Mouse (Mus musculus) liver, embryonic 14.5 days (tissue): ENCODE measurements at regions not wholly inside any gene's neighbourhood (a gene's known extent, or its start where the extent isn't known, plus 50 kb on each side); places are given as distances from the start of the nearest gene placed in this dataset.
A peak's percentile ranks its signal among the peaks of the same experiment; 100 is the strongest.

Experiments used
- ATAC-seq: fragments of 200-750 bp; cut with Nextera tagmentation; 2 replicates; pipeline ENCODE4 v1.8.0; 2017; ENCODE audit warnings: moderate number of reproducible peaks, mild to moderate bottlenecking, moderate library complexity; ENCODE audit not compliant: insufficient read depth
- DNase-seq, 3 experiments: peaks; one replicate each; pipeline ENCODE4 v3.0.0-alpha.2; 2012 to 2013; ENCODE audit warnings: low read depth in 3 of 3, low spot score in 3 of 3
- H3K27ac ChIP-seq: fragments of 300-500 bp; sonication (generic); 2 replicates; pipeline ENCODE4 v1.5.1; 2014; ENCODE audit warnings: moderate library complexity, mild to moderate bottlenecking, control low read depth, inconsistent platforms
- H3K27me3 ChIP-seq: fragments of 300-500 bp; sonication (generic); 2 replicates; pipeline ENCODE4 v1.6.1; 2014; ENCODE audit warnings: mild to moderate bottlenecking, low read length, moderate library complexity; ENCODE audit not compliant: control insufficient read depth, insufficient read depth
- H3K36me3 ChIP-seq: fragments of 300-500 bp; sonication (generic); replicated peaks from 2 replicates; pipeline ENCODE4 v1.6.1; 2014; ENCODE audit warnings: low read depth; ENCODE audit not compliant: control insufficient read depth, insufficient read depth
- H3K4me1 ChIP-seq, 2 experiments: fragments of 200-500 bp in 1 of 2; fragments of 300-500 bp in 1 of 2; sonication (generic) in 1 of 2; replicated peaks; 2 replicates each; pipeline ENCODE4 v1.6.1; 2012 to 2014; ENCODE audit warnings: antibody characterized with exemption in 1 of 2, inconsistent platforms in 1 of 2, low read length in 1 of 2; ENCODE audit not compliant: control insufficient read depth in 2 of 2, insufficient read depth in 2 of 2
- H3K4me2 ChIP-seq: fragments of 300-500 bp; sonication (generic); 2 replicates; pipeline ENCODE4 v1.6.1; 2014; ENCODE audit warnings: low read depth, mild to moderate bottlenecking, control low read depth, moderate library complexity
- H3K4me3 ChIP-seq, 2 experiments: fragments of 200-500 bp in 1 of 2; fragments of 300-500 bp in 1 of 2; sonication (generic) in 1 of 2; 2 replicates each; pipeline ENCODE4 v1.5.1; 2012 to 2014; ENCODE audit warnings: low read depth in 2 of 2, low read length in 2 of 2, mild to moderate bottlenecking in 2 of 2, control low read depth in 1 of 2, inconsistent platforms in 1 of 2, moderate library complexity in 1 of 2; ENCODE audit not compliant: insufficient read depth in 1 of 2
- H3K9ac ChIP-seq: fragments of 300-500 bp; sonication (generic); replicated peaks from 2 replicates; pipeline ENCODE4 v1.6.1; 2014; ENCODE audit warnings: mild to moderate bottlenecking, control low read depth, moderate library complexity
- H3K9me3 ChIP-seq: fragments of 300-500 bp; sonication (generic); 2 replicates; pipeline ENCODE4 v1.6.1; 2016; ENCODE audit warnings: low read length, mixed read lengths; ENCODE audit not compliant: control insufficient read depth
- CTCF ChIP-seq: IDR thresholded peaks from 2 replicates; pipeline ENCODE4 v1.5.1; 2016; ENCODE audit warnings: antibody characterized with exemption, low read depth, control low read depth
- EP300 ChIP-seq: IDR thresholded peaks from 2 replicates; pipeline ENCODE4 v1.6.1; 2016; ENCODE audit warnings: antibody characterized with exemption, low read depth
- WGBS: fragments of 180-500 bp; shearing (Covaris S2); extraction: QIAGEN DNeasy Blood & Tissue Kit; methylation state at CpG from one replicate; pipeline ENCODE4 v1.1.7; 2014; ENCODE audit not compliant: insufficient replicate concordance; 5-methylcytosine and 5-hydroxymethylcytosine counted together

- ATAC-seq, result peak; percentile 64
- H3K9me3 ChIP-seq, result no peaks in the 10 kb centered on the region
These were observed 225.9 kb upstream of the Ttc29 start for GRCm38 (mm10) chr8:77987237-77987636.

DNA sequence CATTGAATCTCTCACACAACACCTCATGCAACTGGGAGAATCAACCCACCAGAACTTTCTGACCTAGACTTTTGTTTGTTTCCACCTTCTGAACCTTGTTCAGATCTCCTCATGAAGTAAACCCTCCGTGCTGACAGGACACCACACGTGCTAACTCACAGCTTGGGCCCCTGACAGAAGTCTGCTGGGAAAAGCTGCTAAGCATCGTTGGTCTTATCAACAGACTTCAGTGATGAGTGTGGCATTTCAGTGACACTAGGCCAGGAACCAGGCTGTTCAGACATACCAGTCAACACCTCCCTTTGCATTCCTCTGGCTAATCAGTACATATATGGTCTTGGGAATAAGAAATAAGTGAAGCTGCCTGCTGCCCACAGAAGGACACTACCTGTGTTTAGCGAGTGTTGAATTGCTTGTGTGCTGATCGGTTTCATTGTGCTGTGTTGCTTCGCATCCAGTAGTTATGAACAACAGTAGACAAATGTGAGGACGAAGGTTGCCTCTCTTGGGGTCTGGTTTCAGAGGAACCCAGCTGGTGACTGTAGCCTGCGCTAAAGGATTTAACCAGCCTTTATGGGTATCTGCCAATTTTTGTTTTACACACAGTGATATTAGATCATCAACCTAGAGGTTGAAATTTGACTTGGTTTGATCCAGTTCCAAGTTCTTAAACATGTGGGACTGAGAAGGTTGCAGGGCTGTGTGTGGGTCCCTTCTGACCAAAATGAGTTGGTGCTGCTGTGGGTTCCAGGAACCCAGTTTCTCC lies 224.6 kb upstream of the Ttc29 start:
- peaks cover 0 to 5% of the 10 kb centered on the region in 2 experiments; a peak in 2 of 4 replicates for H3K4me1 ChIP-seq
- no peaks in the 10 kb centered on the region for H3K27me3 ChIP-seq
- no peak overlapping the region for H3K27ac ChIP-seq
- ATAC-seq, result peak; percentile 74
- WGBS, result 48% methylated on average over 8 of the region's 8 CpGs
- H3K36me3 ChIP-seq, result no peaks in the 10 kb centered on the region
- no peak for DNase-seq
- H3K4me2 ChIP-seq, result no peak overlapping the region
- TF ChIP-seq EP300 (no peak), CTCF (no peak)
- no peak overlapping the region for H3K9ac ChIP-seq
- no peaks in the 10 kb centered on the region for H3K9me3 ChIP-seq
- H3K4me3 ChIP-seq, result no peak overlapping the region

More at GRCm38 (mm10) chr8:77987237-77987636, 225.9 kb upstream of the Ttc29 start:
- H3K4me3 ChIP-seq, result no peak overlapping the region
- no peaks in the 10 kb centered on the region for H3K36me3 ChIP-seq
- TF ChIP-seq EP300, result 0 out of 2 replicates have a peak, but pooled peaks have one; percentile 13
- TF ChIP-seq CTCF, result no peak
- H3K27me3 ChIP-seq, result no peaks in the 10 kb centered on the region
- H3K4me1 ChIP-seq, result peaks cover 0 to 5% of the 10 kb centered on the region in 2 experiments; a peak in 2 of 4 replicates
- no peak overlapping the region for H3K9ac ChIP-seq
- H3K27ac ChIP-seq, result no peak overlapping the region
- no peak overlapping the region for H3K4me2 ChIP-seq
- no peak for DNase-seq

DNA sequence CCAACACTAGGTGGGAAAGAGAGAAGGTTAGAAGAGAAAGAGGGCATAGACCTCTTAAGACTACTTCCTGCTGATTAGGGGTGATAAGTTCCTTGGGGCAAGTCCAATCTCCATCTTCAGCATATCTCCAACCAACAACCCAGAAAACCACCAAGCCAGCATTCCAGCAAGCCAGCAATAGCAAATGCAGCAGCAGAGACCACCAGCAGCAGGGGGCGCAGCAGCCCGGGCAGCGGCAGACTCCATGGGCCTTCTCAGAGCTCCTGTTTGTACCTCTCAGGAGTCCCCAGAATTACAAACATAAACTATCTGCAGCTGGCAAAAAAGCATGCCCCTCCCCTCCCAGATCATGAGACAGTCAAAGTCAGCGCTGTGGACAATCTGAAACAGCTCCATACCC lies 222.0 kb upstream of the Ttc29 start:
- no peak overlapping the region for H3K4me2 ChIP-seq
- DNase-seq (no peak), ATAC-seq (no peak)
- H3K27ac ChIP-seq, result no peak overlapping the region
- no peaks in the 10 kb centered on the region for H3K9me3 ChIP-seq
- no peak overlapping the region for H3K9ac ChIP-seq
- TF ChIP-seq EP300 (no peak), CTCF (peak; percentile 44)
- no peaks in the 10 kb centered on the region for H3K27me3 ChIP-seq
- no peaks in the 10 kb centered on the region for H3K36me3 ChIP-seq
- H3K4me1 ChIP-seq, result peaks cover 0 to 5% of the 10 kb centered on the region in 2 experiments; a peak in 2 of 4 replicates
- WGBS, result 49% methylated on average over 4 of the region's 4 CpGs
- H3K4me3 ChIP-seq, result no peak overlapping the region

- Histone ChIP-seq H3K9ac (no peak overlapping the region), H3K4me1 (peaks cover 0 to 4% of the 10 kb centered on the region in 2 experiments; a peak in 1 of 4 replicates), H3K4me2 (no peak overlapping the region), H3K9me3 (no peaks in the 10 kb centered on the region), H3K36me3 (no peaks in the 10 kb centered on the region), H3K27ac (no peak overlapping the region), H3K27me3 (no peaks in the 10 kb centered on the region), H3K4me3 (no peak overlapping the region)
- no peak for TF ChIP-seq CTCF
- peak; percentile 34; the same call in 1 of the 2 replicates for TF ChIP-seq EP300
- ATAC-seq (peak; percentile 68), DNase-seq (no peak)
- WGBS, result 41% methylated on average over 3 of the region's 3 CpGs
These were observed 212.8 kb upstream of the Ttc29 start for GRCm38 (mm10) chr8:78000303-78000702.

DNA sequence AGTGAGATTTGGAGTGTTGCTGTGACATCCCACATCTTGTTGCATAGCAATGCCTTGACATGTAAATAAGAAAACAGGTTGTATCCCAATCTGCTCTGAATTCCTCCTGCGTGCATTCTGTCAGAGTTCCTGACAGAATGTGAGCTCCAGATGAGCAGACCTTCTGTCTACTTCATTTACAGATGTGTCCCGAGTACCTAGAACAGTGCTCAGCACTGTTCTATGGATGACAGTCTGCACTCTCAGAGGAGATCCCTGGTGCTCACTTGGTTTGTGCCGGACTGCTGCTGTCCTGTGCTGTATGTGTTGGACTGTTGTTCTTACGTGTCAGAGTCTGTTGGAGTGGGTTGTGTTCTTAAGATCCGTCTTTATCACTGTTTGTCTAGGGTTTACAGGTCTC lies 211.4 kb upstream of the Ttc29 start:
- H3K9me3 ChIP-seq, result no peaks in the 10 kb centered on the region
- DNase-seq (no peak), ATAC-seq (no peak)
- peaks cover 0 to 4% of the 10 kb centered on the region in 2 experiments; a peak in 1 of 4 replicates for H3K4me1 ChIP-seq
- no peak for TF ChIP-seq EP300
- no peak for TF ChIP-seq CTCF
- no peak overlapping the region for H3K27ac ChIP-seq
- no peak overlapping the region for H3K4me3 ChIP-seq
- no peak overlapping the region for H3K9ac ChIP-seq
- WGBS, result 45% methylated on average over 5 of the region's 5 CpGs
- H3K36me3 ChIP-seq, result no peaks in the 10 kb centered on the region
- H3K4me2 ChIP-seq, result no peak overlapping the region
- H3K27me3 ChIP-seq, result no peaks in the 10 kb centered on the region
